Mouse (Mus musculus) erythroblast, embryonic 14.5 days (primary cell): ENCODE measurements around the gene Mtfr1l. TPM values are rescaled to one million over a fixed set of nuclear protein-coding genes. Genes with fewer than 3 reads are reported as not detected.
A peak's percentile ranks its signal among the peaks of the same experiment; 100 is the strongest.
"Not testable (repeated sequence)": the region's sequence is repeated elsewhere in the genome, so short reads cannot be mapped to it uniquely, and the experiment has no call there.

Experiments
- H3K27me3 ChIP-seq: 2 replicates; pipeline ENCODE4 v1.6.1; 2012; ENCODE audit warnings: inconsistent platforms; ENCODE audit not compliant: control insufficient read depth
- H3K36me3 ChIP-seq: 2 replicates; pipeline ENCODE4 v1.6.1; 2012; ENCODE audit warnings: mild to moderate bottlenecking, inconsistent platforms; ENCODE audit not compliant: control insufficient read depth
- H3K4me1 ChIP-seq: 2 replicates; pipeline ENCODE4 v1.6.1; 2012; ENCODE audit warnings: inconsistent platforms; ENCODE audit not compliant: control insufficient read depth
- H3K4me3 ChIP-seq: replicated peaks from 2 replicates; pipeline ENCODE3; 2012; ENCODE audit warnings: moderate library complexity, mild to moderate bottlenecking, inconsistent platforms
- H3K9me3 ChIP-seq: 2 replicates; pipeline ENCODE4 v1.6.1; 2012; ENCODE audit warnings: low read length, inconsistent platforms, mixed read lengths; ENCODE audit not compliant: control insufficient read depth
- GATA1 ChIP-seq: IDR thresholded peaks from 2 replicates; pipeline ENCODE4 v1.6.1; 2012; ENCODE audit warnings: low read length, inconsistent platforms, mixed read lengths
- TAL1 ChIP-seq: IDR thresholded peaks from 3 replicates; pipeline ENCODE4 v1.6.1; 2012; ENCODE audit warnings: low read length, inconsistent platforms, mixed read lengths
- polyA plus RNA-seq: library from polyadenylated mRNA; stranded (reverse); fragments of >175 nt; gene quantifications from 2 replicates; pipeline ENCODE4 v1.2.3, GENCODE M21; 2012

Gene Mtfr1l
- polyA plus RNA-seq, 1 experiment = 3.9 TPM

DNA sequence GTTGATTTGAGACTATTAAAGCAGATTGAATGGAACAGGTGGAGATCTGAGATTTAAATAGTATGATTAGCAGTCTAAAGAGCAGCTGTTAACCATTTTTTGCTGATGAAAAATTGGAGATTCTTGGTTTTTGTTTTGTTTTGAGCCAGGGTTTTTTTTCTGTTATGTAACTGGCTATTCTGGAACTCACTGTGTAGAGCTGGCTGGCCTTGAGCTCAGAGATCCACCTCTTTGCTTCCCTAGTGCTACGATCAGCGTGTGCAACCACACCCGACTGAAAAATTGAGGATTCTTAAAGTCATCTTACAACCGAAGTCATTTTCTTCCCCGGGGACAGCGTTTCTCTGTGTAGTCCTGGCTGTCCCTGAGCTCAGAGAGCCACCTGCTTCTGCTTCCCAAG lies 23.5 kb downstream of the Mtfr1l start:
- H3K9me3 ChIP-seq = no peaks in the 10 kb centered on the region
- no peak for TF ChIP-seq TAL1
- TF ChIP-seq GATA1 = no peak
- H3K4me1 ChIP-seq = peaks cover 63% of the 10 kb centered on the region
- H3K4me3 ChIP-seq = peak overlapping the region; percentile 83
- no peaks in the 10 kb centered on the region for H3K27me3 ChIP-seq
- H3K36me3 ChIP-seq = peaks cover 31% of the 10 kb centered on the region

GRCm38 (mm10) chr4:134510845-134511411 lies 24.3 kb downstream of the Mtfr1l start, which contains the start of gene Aunip:
Gene Aunip (plus strand): TSS chr4:134510999.
- H3K27me3 ChIP-seq = no peaks in the 10 kb centered on the region
- no peak for TF ChIP-seq TAL1
- no peak for TF ChIP-seq GATA1
- H3K4me1 ChIP-seq = peaks cover 67% of the 10 kb centered on the region
- H3K4me3 ChIP-seq = peak within 1 kb of the TSS; percentile 83
- peaks cover 27% of the 10 kb centered on the region for H3K36me3 ChIP-seq
- no peaks in the 10 kb centered on the region for H3K9me3 ChIP-seq

DNA sequence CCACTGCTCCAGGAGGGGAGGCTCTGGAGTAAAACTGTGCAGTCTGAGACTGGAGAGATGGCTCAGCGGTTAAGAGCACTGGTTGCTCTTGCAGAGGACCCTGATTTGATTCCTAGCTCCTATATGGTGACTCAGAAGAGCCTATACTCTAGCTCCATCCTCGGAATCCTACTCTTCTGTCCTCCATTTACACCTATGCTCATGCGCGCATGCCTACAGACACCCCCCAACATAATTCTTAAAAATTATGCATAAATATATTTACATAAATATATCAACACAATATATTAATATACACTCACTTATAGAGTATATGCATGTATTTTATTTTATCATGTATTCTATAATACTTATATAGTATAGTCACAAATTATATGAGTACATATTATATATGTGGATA lies 24.8 kb downstream of the Mtfr1l start:
- H3K4me3 ChIP-seq = peak overlapping the region; percentile 83
- H3K9me3 ChIP-seq = no peaks in the 10 kb centered on the region
- H3K4me1 ChIP-seq = peaks cover 65% of the 10 kb centered on the region
- peaks cover 22% of the 10 kb centered on the region for H3K36me3 ChIP-seq
- H3K27me3 ChIP-seq = no peaks in the 10 kb centered on the region
- TF ChIP-seq GATA1 = no peak
- no peak for TF ChIP-seq TAL1

- TF ChIP-seq TAL1 (no peak), GATA1 (no peak)
- Histone ChIP-seq H3K4me3 (no peak overlapping the region), H3K4me1 (peaks cover 57% of the 10 kb centered on the region), H3K36me3 (peaks cover 7% of the 10 kb centered on the region), H3K27me3 (no peaks in the 10 kb centered on the region), H3K9me3 (no peaks in the 10 kb centered on the region)
Measured at GRCm38 (mm10) chr4:134506713-134507112, 28.5 kb downstream of the Mtfr1l start.

GRCm38 (mm10) chr4:134505966-134506594 lies 29.1 kb downstream of the Mtfr1l start:
- Histone ChIP-seq H3K27me3 (no peaks in the 10 kb centered on the region), H3K4me3 (no peak overlapping the region), H3K4me1 (peaks cover 51% of the 10 kb centered on the region), H3K9me3 (no peaks in the 10 kb centered on the region), H3K36me3 (peaks cover 7% of the 10 kb centered on the region)
- 0 out of 3 replicates have a peak, but pooled peaks have one; percentile 18 for TF ChIP-seq TAL1
- TF ChIP-seq GATA1 = no peak

DNA sequence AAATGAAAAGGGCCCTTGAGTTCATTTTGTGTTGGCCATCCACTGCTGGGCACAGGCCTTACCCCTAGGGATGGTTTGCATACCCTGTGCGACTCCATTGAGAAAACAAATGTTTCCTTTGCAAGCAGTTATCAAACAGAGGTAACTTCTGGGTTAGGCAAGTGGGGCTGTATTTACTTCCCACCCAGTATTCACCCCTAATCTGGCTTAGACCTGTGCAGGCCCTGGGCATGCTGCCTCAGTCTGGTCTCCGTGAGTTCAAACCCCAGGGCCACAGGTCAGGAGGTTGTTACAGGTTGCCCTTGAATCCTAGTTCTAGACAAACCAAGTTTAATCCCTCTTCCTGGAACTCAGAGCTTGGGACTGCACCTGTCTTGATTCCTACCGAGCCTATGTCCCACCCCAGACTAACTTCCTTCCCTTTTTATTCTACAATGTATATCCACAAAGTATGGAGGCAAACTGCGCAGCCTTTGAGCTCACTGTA lies 29.8 kb downstream of the Mtfr1l start:
- peaks cover 46% of the 10 kb centered on the region for H3K4me1 ChIP-seq
- peaks cover 7% of the 10 kb centered on the region for H3K36me3 ChIP-seq
- TF ChIP-seq GATA1 (no peak), TAL1 (no peak)
- H3K27me3 ChIP-seq = no peaks in the 10 kb centered on the region
- no peak overlapping the region for H3K4me3 ChIP-seq
- H3K9me3 ChIP-seq = no peaks in the 10 kb centered on the region

DNA sequence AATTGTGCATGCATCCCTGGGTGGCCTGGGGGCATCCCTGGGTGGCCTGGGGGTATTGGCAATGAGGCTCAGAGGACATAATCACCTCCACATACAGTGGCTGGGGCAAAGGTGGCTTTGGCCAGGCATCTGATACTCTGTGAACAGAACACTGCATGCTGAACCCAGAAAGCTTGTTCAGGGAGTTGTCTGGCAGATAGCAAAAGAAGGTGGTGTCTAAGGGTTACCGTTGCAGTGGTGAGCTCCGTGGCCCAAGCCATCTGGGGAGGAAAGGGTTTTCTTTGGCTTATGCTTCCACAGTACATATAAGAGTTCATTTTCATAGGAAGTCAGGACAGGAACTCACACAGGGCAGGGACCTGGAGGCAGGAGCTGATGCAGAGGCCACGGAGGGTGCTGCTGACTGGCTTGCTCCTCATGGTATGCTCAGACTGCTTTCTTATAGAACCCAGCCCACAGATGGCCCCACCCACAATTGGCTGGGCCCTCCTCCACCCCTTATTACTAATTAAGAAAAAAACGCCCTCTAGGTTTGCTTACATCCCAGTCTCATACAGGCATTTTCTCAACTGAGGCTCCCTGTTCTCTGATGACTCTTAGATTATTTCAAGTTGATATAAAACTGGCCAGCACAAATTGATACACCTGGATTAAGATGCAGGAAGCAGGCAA lies 31.4 kb downstream of the Mtfr1l start:
- no peaks in the 10 kb centered on the region for H3K9me3 ChIP-seq
- no peak for TF ChIP-seq TAL1
- no peak for TF ChIP-seq GATA1
- peaks cover 7% of the 10 kb centered on the region for H3K36me3 ChIP-seq
- H3K27me3 ChIP-seq = no peaks in the 10 kb centered on the region
- peaks cover 44% of the 10 kb centered on the region for H3K4me1 ChIP-seq
- H3K4me3 ChIP-seq = no peak overlapping the region

DNA sequence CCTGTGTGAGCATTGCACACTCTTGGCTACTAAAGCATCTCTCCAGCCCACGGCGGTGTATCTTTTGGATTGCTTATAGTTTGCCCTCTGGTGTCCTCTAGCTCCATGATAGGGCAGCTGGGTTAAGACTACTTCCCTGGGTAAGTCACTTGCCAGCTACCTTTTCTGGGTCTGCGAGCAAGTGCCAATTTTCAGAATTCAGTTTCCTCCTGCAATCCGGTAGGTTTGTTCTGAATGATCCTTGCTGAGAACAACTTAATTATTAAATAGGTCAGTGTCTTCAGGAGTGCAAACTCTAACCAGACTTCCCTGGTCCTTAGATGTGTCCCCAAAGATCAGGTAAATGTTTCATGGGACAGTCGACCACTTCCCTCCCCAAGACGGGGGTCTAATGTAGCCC lies 34.1 kb downstream of the Mtfr1l start:
- H3K4me3 ChIP-seq = no peak overlapping the region
- H3K4me1 ChIP-seq = peaks cover 40% of the 10 kb centered on the region
- no peaks in the 10 kb centered on the region for H3K36me3 ChIP-seq
- TF ChIP-seq TAL1 = no peak
- no peak for TF ChIP-seq GATA1
- H3K9me3 ChIP-seq = no peaks in the 10 kb centered on the region
- H3K27me3 ChIP-seq = peaks cover 17% of the 10 kb centered on the region

DNA sequence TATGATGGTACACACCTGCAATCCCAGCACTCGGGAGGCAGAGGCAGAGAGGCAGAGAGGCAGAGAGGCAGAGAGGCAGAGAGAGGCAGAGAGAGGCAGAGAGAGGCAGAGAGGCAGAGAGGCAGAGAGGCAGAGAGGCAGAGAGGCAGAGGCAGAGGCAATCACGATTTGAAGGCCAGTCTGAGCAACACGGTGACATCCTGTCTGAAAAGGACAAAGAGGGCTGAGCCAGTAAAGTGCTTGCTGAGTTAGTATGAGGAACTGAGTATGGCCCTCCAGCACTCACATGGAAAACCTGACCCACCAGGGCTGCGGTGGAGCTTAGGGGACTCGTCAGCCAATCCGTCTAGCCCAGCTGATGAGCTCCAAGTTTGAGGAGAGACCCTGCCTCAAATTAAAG lies 36.2 kb downstream of the Mtfr1l start:
- not testable (repeated sequence) for H3K4me3 ChIP-seq, H3K9me3 ChIP-seq, H3K36me3 ChIP-seq
- peaks cover 36% of the 10 kb centered on the region for H3K27me3 ChIP-seq
- peaks cover 41% of the 10 kb centered on the region for H3K4me1 ChIP-seq
